ENCODE assay signal across 11 mouse cellular contexts in genomic region chr10:120449661-120450284, GRCm38 (mm10). TPM values are rescaled to one million over a fixed set of nuclear protein-coding genes. Genes with fewer than 3 reads are reported as not detected.
DNase-seq lines count a peak whose midpoint lies in the region; ATAC-seq lines count a peak whose summit lies in the region.
"Had no signal": no experiment of that assay in that cellular context is flagged by ENCODE, and none has a peak within 500 bp of the region (broad histone marks: within the 10 kb centered on the region; RNA-seq: fewer than 3 reads in every experiment).

No protein-coding gene starts in this region.

- H3K4me2 ChIP-seq in forebrain, embryonic 12.5 days: peak overlapping the region; percentile 31
- H3K4me2 ChIP-seq in hindbrain, embryonic 12.5 days (replicated peaks): peak overlapping the region; percentile 35
- H3K4me2 ChIP-seq in midbrain, embryonic 15.5 days: peak overlapping the region; percentile 39

- peaks cover 14% of the 10 kb centered on the region for H3K4me1 ChIP-seq in forebrain, embryonic 12.5 days
- H3K4me1 ChIP-seq in hindbrain, embryonic 12.5 days: peaks cover 18% of the 10 kb centered on the region
- 0 out of 2 replicates have a peak, but pooled peaks cover 4% of the 10 kb centered on the region for H3K4me1 ChIP-seq in midbrain, embryonic 15.5 days

- H3K9ac ChIP-seq in forebrain, embryonic 12.5 days: no peak overlapping the region
- no peak overlapping the region for H3K9ac ChIP-seq in hindbrain, embryonic 12.5 days
- no peak overlapping the region for H3K9ac ChIP-seq in midbrain, embryonic 15.5 days

- WGBS in forebrain, embryonic 12.5 days: 54% methylated on average over 19 of the region's 19 CpGs
- 52% methylated on average over 19 of the region's 19 CpGs for WGBS in hindbrain, embryonic 12.5 days
- 37% methylated on average over 19 of the region's 19 CpGs for WGBS in midbrain, embryonic 15.5 days

- peaks cover 13% of the 10 kb centered on the region for H3K36me3 ChIP-seq in forebrain, embryonic 12.5 days (replicated peaks)
- 0 out of 2 replicates have a peak, but pooled peaks cover 5% of the 10 kb centered on the region for H3K36me3 ChIP-seq in hindbrain, embryonic 12.5 days
- H3K36me3 ChIP-seq in midbrain, embryonic 15.5 days (replicated peaks): no peaks in the 10 kb centered on the region

- no peaks in the 10 kb centered on the region for H3K27me3 ChIP-seq in forebrain, embryonic 12.5 days
- H3K27me3 ChIP-seq in hindbrain, embryonic 12.5 days: no peaks in the 10 kb centered on the region
- no peaks in the 10 kb centered on the region for H3K27me3 ChIP-seq in midbrain, embryonic 15.5 days (replicated peaks)

- no peak overlapping the region for H3K4me3 ChIP-seq in forebrain, embryonic 12.5 days (replicated peaks)
- no peak overlapping the region for H3K4me3 ChIP-seq in hindbrain, embryonic 12.5 days
- H3K4me3 ChIP-seq in midbrain, embryonic 15.5 days: 0 out of 2 replicates have a peak overlapping the region, but pooled peaks have one; percentile 5

- peak; percentile 38 for DNase-seq in kidney, postnatal 10 days
- no peak for DNase-seq in kidney, adult 9 months
- no peak for DNase-seq in c-Kit-positive CD71-positive TER-119-positive erythroid progenitor cells, embryonic 14.5 days (ENCODE audit: low spot score)
- DNase-seq: gastrocnemius, postnatal 36 days; liver had no signal

- no peaks in the 10 kb centered on the region for H3K9me3 ChIP-seq in forebrain, embryonic 12.5 days
- H3K9me3 ChIP-seq in hindbrain, embryonic 12.5 days (replicated peaks): no peaks in the 10 kb centered on the region
- no peaks in the 10 kb centered on the region for H3K9me3 ChIP-seq in midbrain, embryonic 15.5 days

- H3K27ac ChIP-seq in forebrain, embryonic 12.5 days: 0 out of 2 replicates have a peak overlapping the region, but pooled peaks have one; percentile 42
- peak overlapping the region; percentile 66 for H3K27ac ChIP-seq in hindbrain, embryonic 12.5 days
- no peak overlapping the region for H3K27ac ChIP-seq in midbrain, embryonic 15.5 days
- H3K27ac ChIP-seq: macrophage had no signal

- ATAC-seq in forebrain, embryonic 12.5 days (ENCODE audit: low FRiP score): peak; percentile 70; the same call in 1 of the 2 replicates
- ATAC-seq in hindbrain, embryonic 12.5 days (ENCODE audit: low FRiP score): no peak
- ATAC-seq in midbrain, embryonic 15.5 days (replicated peaks): no peak
- ATAC-seq in erythroid progenitor cell, adult 5-6 weeks (replicated peaks; ENCODE audit: low FRiP score, poor library complexity, severe bottlenecking): no peak
- ATAC-seq in cerebellum, adult (ENCODE audit: insufficient number of reproducible peaks, low FRiP score, low TSS enrichment): no peak

RNA-seq across cellular contexts. Expression of gene Hmga2, which starts 26.5 kb away (rescaled TPM):
- 48.7 and 48.9 TPM in 2 replicates for polyA plus RNA-seq in forebrain, embryonic 12.5 days (2016; fragmentation: Nextera tagmentation; extraction: Ambion mirVana)
- polyA plus RNA-seq in hindbrain, embryonic 12.5 days (2016; fragmentation: Nextera tagmentation; extraction: Ambion mirVana): 26.5 and 33.6 TPM in 2 replicates
- 1.0 and 1.1 TPM in 2 replicates for polyA plus RNA-seq in midbrain, embryonic 15.5 days (2015; fragmentation: Nextera tagmentation; extraction: Ambion mirVana)
- 0.36 TPM in 1 of 2 replicates, not detected in the other for total RNA-seq in erythroid progenitor cell, adult 5-6 weeks (2015; ENCODE audit: low replicate concordance)
- total RNA-seq in erythroid progenitor cell, adult 5-6 weeks (2017; ENCODE audit: low replicate concordance): 0.38 TPM in 1 of 2 replicates, not detected in the other
- total RNA-seq: gastrocnemius, postnatal 36 days had no signal

Comparison
In these comparisons a context has a peak if more than half of its experiments do, and no peak if none do; other contexts are left out.
1. RNA of gene Hmga2, which starts 26.5 kb away (polyA plus RNA-seq): 48.7 to 48.9 TPM in forebrain, embryonic 12.5 days and 26.5 to 33.6 TPM in hindbrain, embryonic 12.5 days; 1.0 to 1.1 TPM in midbrain, embryonic 15.5 days; every median in the first group is over 10 times any median in the second.
2. Peak in every context shown above with its lines, with median percentiles within 50 percentile points of each other: H3K4me2 ChIP-seq.